Mouse (Mus musculus): ENCODE data around the gene Vmn1r163.
"Not testable (repeated sequence)": the region's sequence is repeated elsewhere in the genome, so short reads cannot be mapped to it uniquely, and the experiment has no call there.

- not testable (repeated sequence) for TF ChIP-seq CTCF (IDR thresholded peaks at IDR 0.05; ENCODE audit: insufficient read depth, low read length); POLR2A (IDR thresholded peaks at IDR 0.05; ENCODE audit: borderline replicate concordance, extremely low read depth, low read depth, low read length)
Measured at GRCm38 (mm10) chr7:23067356-23067755, 12.0 kb downstream of the Vmn1r163 start, which contains the start of gene Gm8720.

All from lung, adult 2 months (tissue).